ENCODE assay signal across 12 mouse cellular contexts in genomic region chr4:63385784-63386183, GRCm38 (mm10). TPM values are rescaled to one million over a fixed set of nuclear protein-coding genes. Genes with fewer than 3 reads are reported as not detected.
DNase-seq lines count a peak whose midpoint lies in the region; ATAC-seq and TF ChIP-seq lines count a peak whose summit lies in the region.
"Had no signal": no experiment of that assay in that cellular context is flagged by ENCODE, and none has a peak within 500 bp of the region (broad histone marks: within the 10 kb centered on the region; RNA-seq: fewer than 3 reads in every experiment).

No protein-coding gene starts in this region.

- peak overlapping the region; percentile 71 for H3K27ac ChIP-seq in liver, postnatal 0 days (ENCODE audit: low read depth)
- peak overlapping the region; percentile 98 for H3K27ac ChIP-seq in spleen, adult 2 months (ENCODE audit: insufficient read depth, low read length)
- H3K27ac ChIP-seq in hindbrain, embryonic 10.5 days = no peak overlapping the region
- H3K27ac ChIP-seq: hindbrain, embryonic 13.5 days; limb, embryonic 15.5 days had no signal

- H3K9me3 ChIP-seq in liver, postnatal 0 days (ENCODE audit: low read length) = no peaks in the 10 kb centered on the region
- no peaks in the 10 kb centered on the region for H3K9me3 ChIP-seq in hindbrain, embryonic 10.5 days
- H3K9me3 ChIP-seq: hindbrain, embryonic 13.5 days; limb, embryonic 15.5 days had no signal

- peak overlapping the region; percentile 49; the same call in 1 of the 2 replicates for H3K4me2 ChIP-seq in liver, postnatal 0 days (ENCODE audit: low read depth, low read length)
- H3K4me2 ChIP-seq: hindbrain, embryonic 13.5 days; limb, embryonic 15.5 days had no signal

- peak; percentile 18; the same call in 1 of the 2 replicates for ATAC-seq in liver, postnatal 0 days

- no peak for TF ChIP-seq CTCF in liver, postnatal 0 days (IDR thresholded peaks at IDR 0.05; ENCODE audit: low read depth)
- TF ChIP-seq CTCF in spleen, adult 2 months (IDR thresholded peaks at IDR 0.05; ENCODE audit: extremely low read depth, insufficient read depth, insufficient read length, insufficient replicate concordance) = no peak

- H3K4me1 ChIP-seq in liver, postnatal 0 days (ENCODE audit: insufficient read depth) = peaks cover 38% of the 10 kb centered on the region
- H3K4me1 ChIP-seq in spleen, adult 2 months (ENCODE audit: control insufficient read depth, insufficient read depth, insufficient read length) = peaks cover 56% of the 10 kb centered on the region; the same call in 1 of the 2 replicates
- peaks cover 27% of the 10 kb centered on the region for H3K4me1 ChIP-seq in hindbrain, embryonic 10.5 days (replicated peaks)

- H3K36me3 ChIP-seq in liver, postnatal 0 days (replicated peaks; ENCODE audit: insufficient read depth, low read length) = peaks cover 42% of the 10 kb centered on the region
- H3K36me3 ChIP-seq in spleen, adult 2 months (ENCODE audit: control insufficient read depth, insufficient read depth, low read length) = peaks cover 73% of the 10 kb centered on the region
- H3K36me3 ChIP-seq in hindbrain, embryonic 10.5 days = peaks cover 53% of the 10 kb centered on the region

- 40% methylated on average over 11 of the region's 11 CpGs for WGBS in liver, postnatal 0 days (ENCODE audit: insufficient replicate concordance)
- WGBS in spleen, adult 2 months = 6% methylated on average over 11 of the region's 11 CpGs
- 92% methylated on average over 11 of the region's 11 CpGs for WGBS in hindbrain, embryonic 10.5 days

- TF ChIP-seq POLR2A in spleen, adult 2 months (IDR thresholded peaks at IDR 0.05; ENCODE audit: low read depth, low read length) = peak; percentile 28; the same call in 1 of the 2 replicates

- peak; percentile 96 for DNase-seq in CD4-positive helper T cell, adult 2 months (ENCODE audit: low read depth, low spot score)
- peak; percentile 80 for DNase-seq in MEL-GATA-1-ER (ENCODE audit: extremely low read depth, low read depth)
- no peak for DNase-seq in liver, postnatal 0 days
- peak; percentile 85 to 95 for DNase-seq in spleen, adult 2 months (ENCODE audit: low read depth in 1 of 2, low spot score in 2 of 2)
- DNase-seq in hindbrain, embryonic 10.5 days (ENCODE audit: low spot score) = no peak
- no peak for DNase-seq in frontal cortex, postnatal 14 days (ENCODE audit: low spot score in 2 of 2)
- DNase-seq in cerebellum, postnatal 14 days = no peak
- DNase-seq in cerebellum, adult 11 months = no peak
- DNase-seq: gastrocnemius, postnatal 10 days had no signal

- no peak for TF ChIP-seq EP300 in liver, postnatal 0 days (IDR thresholded peaks at IDR 0.05; ENCODE audit: low read depth)

- no peak overlapping the region for H3K9ac ChIP-seq in liver, postnatal 0 days (replicated peaks)
- H3K9ac ChIP-seq: hindbrain, embryonic 13.5 days; limb, embryonic 15.5 days had no signal

- H3K27me3 ChIP-seq in liver, postnatal 0 days (ENCODE audit: insufficient read depth, low read length) = no peaks in the 10 kb centered on the region
- H3K27me3 ChIP-seq in spleen, adult 2 months (ENCODE audit: control insufficient read depth, insufficient read depth, low read length) = no peaks in the 10 kb centered on the region
- H3K27me3 ChIP-seq in hindbrain, embryonic 10.5 days (ENCODE audit: insufficient read depth, poor library complexity, severe bottlenecking) = no peaks in the 10 kb centered on the region
- H3K27me3 ChIP-seq: hindbrain, embryonic 13.5 days; limb, embryonic 15.5 days had no signal

- peak overlapping the region; percentile 4; the same call in 1 of the 2 replicates for H3K4me3 ChIP-seq in liver, postnatal 0 days (ENCODE audit: low read depth, low read length)
- H3K4me3 ChIP-seq in spleen, adult 2 months (ENCODE audit: extremely low read depth, insufficient read depth, insufficient read length) = peak overlapping the region; percentile 43; the same call in 1 of the 2 replicates
- no peak overlapping the region for H3K4me3 ChIP-seq in hindbrain, embryonic 10.5 days
- H3K4me3 ChIP-seq: hindbrain, embryonic 13.5 days; limb, embryonic 15.5 days; myocyte had no signal

RNA-seq across cellular contexts. Expression of gene Akna, which starts 17.4 kb away (rescaled TPM):
- polyA plus RNA-seq in liver, postnatal 0 days (2015; fragmentation: Nextera tagmentation; extraction: Ambion mirVana) = 4.6 and 5.2 TPM in 2 replicates
- 94.1 and 100 TPM in 2 replicates for polyA plus RNA-seq in spleen, adult 2 months (2012; rRNA removed)
- 10.8 and 13.0 TPM in 2 replicates for polyA plus RNA-seq in hindbrain, embryonic 10.5 days (2016; fragmentation: Nextera tagmentation; extraction: Ambion mirVana)

RNA-seq across cellular contexts. Expression of gene Orm2, which starts 23.5 kb away (rescaled TPM):
- not detected in 2 replicates for polyA plus RNA-seq in liver, postnatal 0 days (2015; fragmentation: Nextera tagmentation; extraction: Ambion mirVana)
- polyA plus RNA-seq in spleen, adult 2 months (2012; rRNA removed) = not detected in 2 replicates
- polyA plus RNA-seq in hindbrain, embryonic 10.5 days (2016; fragmentation: Nextera tagmentation; extraction: Ambion mirVana) = not detected in 2 replicates
- polyA plus RNA-seq: hindbrain, embryonic 13.5 days; myocyte had no signal

RNA-seq across cellular contexts. Expression of gene Orm3, which starts 29.8 kb away (rescaled TPM):
- polyA plus RNA-seq in liver, postnatal 0 days (2015; fragmentation: Nextera tagmentation; extraction: Ambion mirVana) = not detected in 2 replicates
- polyA plus RNA-seq in spleen, adult 2 months (2012; rRNA removed) = not detected in 2 replicates
- polyA plus RNA-seq in hindbrain, embryonic 10.5 days (2016; fragmentation: Nextera tagmentation; extraction: Ambion mirVana) = not detected in 2 replicates
- polyA plus RNA-seq: hindbrain, embryonic 13.5 days; limb, embryonic 15.5 days had no signal

RNA-seq across cellular contexts. Expression of gene Orm1, which starts 41.4 kb away (rescaled TPM):
- 2.5 and 4.5 TPM in 2 replicates for polyA plus RNA-seq in liver, postnatal 0 days (2015; fragmentation: Nextera tagmentation; extraction: Ambion mirVana)
- 0.43 and 0.53 TPM in 2 replicates for polyA plus RNA-seq in spleen, adult 2 months (2012; rRNA removed)
- not detected in 2 replicates for polyA plus RNA-seq in hindbrain, embryonic 10.5 days (2016; fragmentation: Nextera tagmentation; extraction: Ambion mirVana)
- polyA plus RNA-seq: hindbrain, embryonic 13.5 days; myocyte had no signal

Comparison
In these comparisons a context has a peak if more than half of its experiments do, and no peak if none do; other contexts are left out.
1. DNase-seq: peak in CD4-positive helper T cell, adult 2 months (single experiment), MEL-GATA-1-ER (single experiment) and spleen, adult 2 months (2 of 2); none in liver, postnatal 0 days (single experiment), hindbrain, embryonic 10.5 days (single experiment), frontal cortex, postnatal 14 days (0 of 2), cerebellum, postnatal 14 days (0 of 2) and cerebellum, adult 11 months (single experiment).